Mouse (Mus musculus) thymus, postnatal 10 days (tissue): ENCODE results near the gene AC109138.7.

Source experiments
- DNase-seq, 2 experiments: peaks; one replicate each; pipeline ENCODE4 v3.0.0; 2021; ENCODE audit warnings: low spot score in 2 of 2

AC109138.7 gene

GRCm38 (mm10) chr19:4192251-4192985, 21.7 kb upstream of the AC109138.7 start:
- no peak for DNase-seq

GRCm38 (mm10) chr19:4193129-4193528, 21.0 kb upstream of the AC109138.7 start:
- DNase-seq = no peak

DNA sequence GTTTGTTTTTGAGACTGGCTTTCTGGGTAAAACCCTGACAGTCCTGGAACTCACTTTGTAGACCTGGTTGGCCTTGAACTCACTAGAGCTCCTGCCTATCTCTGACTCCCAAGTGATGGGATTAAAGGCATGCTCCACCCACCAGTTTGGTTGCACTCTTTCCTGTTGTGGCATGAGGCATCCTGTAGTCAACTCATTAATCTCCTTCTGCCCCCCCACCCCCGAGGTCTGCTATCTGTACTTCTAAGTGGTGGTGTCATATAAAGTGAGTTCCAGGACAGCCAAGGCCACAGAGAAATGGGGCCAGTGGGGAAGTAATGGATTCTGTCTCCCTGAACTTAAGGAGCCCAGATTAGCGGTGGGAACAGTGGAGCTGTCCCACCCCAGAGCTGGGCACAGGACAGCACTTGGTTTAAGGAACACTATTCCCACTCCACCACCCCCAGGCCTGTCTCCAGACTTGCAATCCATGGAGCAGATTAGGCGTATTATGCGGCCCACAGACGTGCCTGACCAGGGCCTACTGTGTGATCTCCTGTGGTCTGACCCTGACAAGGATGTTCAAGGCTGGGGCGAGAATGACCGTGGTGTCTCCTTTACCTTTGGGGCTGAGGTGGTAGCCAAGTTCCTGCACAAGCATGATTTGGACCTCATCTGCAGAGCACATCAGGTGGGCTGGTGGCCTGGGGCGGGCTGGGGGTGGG, 20.0 kb upstream of the AC109138.7 start:
- DNase-seq = no peak

- DNase-seq = no peak
Observed at GRCm38 (mm10) chr19:4194776-4195650, 19.1 kb upstream of the AC109138.7 start.

- no peak for DNase-seq
Observed at GRCm38 (mm10) chr19:4196048-4196447, 18.1 kb upstream of the AC109138.7 start.

DNA sequence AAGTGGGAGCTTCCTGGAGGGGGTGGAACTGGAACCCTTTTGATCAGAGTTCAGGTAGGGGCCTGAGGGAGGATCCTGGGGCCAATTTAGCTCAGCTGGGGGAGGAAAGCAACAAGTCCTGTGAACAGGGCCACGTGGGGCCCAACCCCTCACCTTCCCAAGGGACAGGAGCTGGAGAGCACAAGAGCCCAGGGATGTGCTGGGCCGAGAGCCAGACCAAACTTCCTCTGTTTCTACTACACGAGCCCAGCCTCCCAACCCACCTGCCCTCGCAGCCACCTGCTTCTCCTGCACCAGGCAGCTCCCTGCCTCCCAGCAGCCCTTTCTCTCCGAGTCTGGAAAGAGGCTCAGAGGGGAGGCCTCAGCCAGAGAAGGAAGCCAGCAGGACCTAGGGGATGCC, 17.6 kb upstream of the AC109138.7 start:
- no peak for DNase-seq

- DNase-seq = no peak
Observed at GRCm38 (mm10) chr19:4197180-4197579, 17.0 kb upstream of the AC109138.7 start.

DNA sequence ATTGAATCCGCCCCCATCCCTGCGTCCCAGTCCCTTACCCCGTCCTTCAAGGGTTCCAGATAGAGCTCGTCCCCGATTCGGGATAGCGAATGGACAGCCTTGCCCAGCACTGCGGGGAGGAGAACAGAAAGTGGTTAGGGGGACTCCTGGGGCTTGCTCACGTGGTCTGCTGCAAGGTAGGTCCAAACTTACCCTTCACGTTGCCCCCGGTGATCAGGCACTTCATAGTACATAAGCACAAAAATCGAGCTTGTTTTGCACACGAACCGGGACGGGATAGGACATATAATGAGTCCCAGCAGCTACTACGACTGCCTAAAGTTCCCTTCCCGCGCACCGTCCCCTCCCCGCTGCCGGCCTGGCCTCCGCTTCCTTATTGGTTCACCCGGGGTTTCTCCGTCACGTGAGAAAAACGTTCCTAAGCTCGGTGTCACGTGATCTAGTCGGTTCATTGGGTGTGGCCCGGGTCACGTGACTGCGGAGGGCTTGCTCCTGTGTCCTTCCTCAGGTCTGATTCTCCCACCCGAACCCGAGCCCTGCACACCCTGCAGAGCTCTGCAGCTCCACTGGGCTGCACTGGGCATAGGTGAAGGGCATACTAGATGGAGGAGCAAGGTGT, 12.8 kb upstream of the AC109138.7 start, which contains the start of gene Rad9a:
TSS of gene Rad9a (minus strand) at position 372 of the 619 bp plus-strand sequence.
- peak; percentile 95 for DNase-seq

DNA sequence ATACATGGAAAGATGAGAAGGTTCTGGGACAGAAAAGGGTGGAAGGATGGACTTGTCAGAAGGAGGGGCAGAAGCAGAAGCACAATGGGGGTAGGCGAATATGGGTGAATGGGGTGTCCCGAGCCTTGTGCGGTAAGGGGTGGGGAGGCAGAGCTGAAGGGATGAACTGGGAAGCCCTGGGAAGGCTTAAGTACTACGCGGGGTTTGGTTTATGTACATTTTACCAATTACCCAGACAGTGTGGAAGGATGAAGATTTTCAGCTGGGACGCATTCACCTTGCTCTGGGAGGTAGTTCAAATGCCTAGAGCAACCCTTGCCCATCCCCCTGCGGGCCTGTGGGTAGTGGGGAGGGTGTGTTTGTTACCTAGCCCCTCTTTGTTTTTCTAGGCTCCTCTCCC, 12.0 kb upstream of the AC109138.7 start:
- DNase-seq = no peak

DNA sequence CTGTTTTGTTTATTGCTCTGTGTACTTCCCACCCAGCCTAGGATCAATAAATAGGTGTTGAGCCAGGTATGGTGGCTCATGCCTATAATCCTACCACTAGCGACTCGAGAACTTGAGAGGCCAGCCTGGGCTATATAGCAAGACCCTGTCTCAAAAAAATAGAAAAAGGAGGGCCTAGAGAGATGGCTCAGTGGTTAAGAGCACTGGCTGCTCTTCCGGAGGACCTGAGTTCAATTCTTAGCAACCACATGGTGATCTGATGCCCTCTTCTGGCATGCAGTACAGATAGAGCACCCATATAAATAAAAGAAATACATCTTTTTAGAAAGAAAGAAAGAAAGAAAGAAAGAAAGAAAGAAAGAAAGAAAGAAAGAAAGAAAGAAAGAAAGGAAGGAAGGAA, 11.0 kb upstream of the AC109138.7 start:
- DNase-seq = no peak

- peak in 1 of 2 experiments; percentile 48 for DNase-seq
Observed at GRCm38 (mm10) chr19:4203604-4204326, 10.4 kb upstream of the AC109138.7 start.

GRCm38 (mm10) chr19:4204889-4205288, 9.3 kb upstream of the AC109138.7 start:
- no peak for DNase-seq

GRCm38 (mm10) chr19:4206971-4207370, 7.2 kb upstream of the AC109138.7 start:
- DNase-seq = peak in 1 of 2 experiments; percentile 48

- DNase-seq = no peak
Observed at GRCm38 (mm10) chr19:4208563-4208962, 5.6 kb upstream of the AC109138.7 start.

- no peak for DNase-seq
Observed at GRCm38 (mm10) chr19:4211891-4212588, 2.1 kb upstream of the AC109138.7 start.

- no peak for DNase-seq
Observed at GRCm38 (mm10) chr19:4213524-4213974, 608 bp upstream of the AC109138.7 start.

DNA sequence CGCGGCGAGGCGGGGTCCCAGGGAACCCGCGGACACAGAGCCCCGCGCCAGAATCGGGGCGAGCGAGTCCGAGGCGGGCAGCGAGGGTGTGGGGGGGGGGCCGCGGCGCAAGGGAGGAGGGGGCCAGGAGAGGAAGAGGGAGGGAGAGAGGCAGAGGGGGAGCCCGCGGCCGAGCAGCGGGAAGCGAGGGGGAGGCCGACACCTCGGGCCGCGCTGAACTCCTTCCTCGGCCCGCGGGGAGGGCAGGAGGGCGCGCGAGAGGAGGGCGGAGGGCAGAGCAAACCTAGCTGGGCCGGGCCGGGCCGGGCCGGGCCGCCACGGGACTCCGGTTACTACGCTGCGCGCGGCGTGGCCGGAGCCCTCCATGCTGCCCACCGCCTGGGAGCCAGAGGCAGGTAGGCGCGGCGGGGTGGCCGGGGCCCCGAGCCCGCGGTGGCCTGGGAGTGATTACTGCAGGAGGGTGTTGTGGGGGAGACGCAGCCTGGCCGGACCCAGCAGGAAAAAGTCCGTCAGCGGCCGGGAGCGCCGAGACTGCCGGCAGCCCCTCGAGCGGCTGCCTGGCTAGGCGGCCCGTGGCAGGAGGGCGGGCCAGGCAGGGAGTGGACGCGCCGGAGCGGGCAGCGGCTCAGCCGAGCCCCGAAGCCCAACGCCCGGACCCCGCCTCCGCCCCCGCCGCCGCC, 754 bp downstream of the AC109138.7 start:
- DNase-seq = no peak

DNA sequence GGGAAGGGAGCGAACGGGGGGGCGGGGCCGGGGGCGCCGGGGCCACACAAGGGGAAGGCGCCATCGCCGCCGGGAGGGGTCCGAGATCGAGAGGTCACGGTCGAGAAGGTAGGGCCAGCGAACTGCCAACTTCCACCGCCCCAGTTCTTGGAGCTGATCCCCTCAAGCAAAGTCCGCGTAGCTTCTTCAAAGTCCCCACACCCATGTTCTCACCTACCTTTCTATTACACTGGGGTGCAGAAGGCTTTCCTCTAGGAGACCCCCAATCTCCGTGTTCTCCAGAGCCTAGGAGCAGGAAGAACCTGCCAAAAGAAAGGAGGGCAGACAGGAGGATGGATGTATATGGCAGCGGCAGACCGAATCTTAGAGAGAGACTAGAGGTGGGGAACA, 1.3 kb downstream of the AC109138.7 start:
- no peak for DNase-seq

DNA sequence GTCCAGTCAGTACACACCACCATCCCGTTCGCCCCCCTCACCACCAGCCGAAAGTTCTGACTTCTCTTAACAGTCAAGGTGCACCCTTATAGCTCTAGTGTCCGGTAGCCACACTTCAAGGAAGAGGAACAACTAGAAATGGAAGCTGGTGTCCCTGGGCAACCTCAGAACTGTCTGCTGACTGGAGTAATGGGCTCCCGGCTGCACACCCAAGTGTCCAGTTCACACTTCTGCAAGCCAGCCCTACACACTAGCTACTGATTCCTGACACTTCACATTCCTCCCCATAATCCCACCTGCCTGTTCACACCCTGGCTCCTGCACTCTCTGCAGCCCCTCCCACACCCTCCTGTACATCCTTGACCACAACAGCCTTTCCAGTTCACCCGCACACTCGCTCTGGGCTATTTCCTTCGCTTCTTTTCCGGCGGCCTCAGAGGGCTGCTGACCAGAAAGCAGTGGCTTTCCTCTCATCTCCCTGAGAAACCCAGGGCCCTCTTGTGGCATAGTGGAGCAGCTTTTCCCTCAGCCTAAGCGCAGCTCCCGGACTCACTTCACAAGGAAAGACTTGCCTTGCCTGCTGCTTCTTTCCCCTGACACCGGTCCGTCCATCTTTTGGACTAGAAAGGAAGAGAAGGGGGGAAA, 2.0 kb downstream of the AC109138.7 start:
- DNase-seq = no peak
